Mouse (Mus musculus): ENCODE results near the gene Fcho1. TPM values are rescaled to one million over a fixed set of nuclear protein-coding genes. Genes with fewer than 3 reads are reported as not detected.

Fcho1 gene
- polyA plus RNA-seq (2012): 421 and 422 TPM in 2 replicates

DNA sequence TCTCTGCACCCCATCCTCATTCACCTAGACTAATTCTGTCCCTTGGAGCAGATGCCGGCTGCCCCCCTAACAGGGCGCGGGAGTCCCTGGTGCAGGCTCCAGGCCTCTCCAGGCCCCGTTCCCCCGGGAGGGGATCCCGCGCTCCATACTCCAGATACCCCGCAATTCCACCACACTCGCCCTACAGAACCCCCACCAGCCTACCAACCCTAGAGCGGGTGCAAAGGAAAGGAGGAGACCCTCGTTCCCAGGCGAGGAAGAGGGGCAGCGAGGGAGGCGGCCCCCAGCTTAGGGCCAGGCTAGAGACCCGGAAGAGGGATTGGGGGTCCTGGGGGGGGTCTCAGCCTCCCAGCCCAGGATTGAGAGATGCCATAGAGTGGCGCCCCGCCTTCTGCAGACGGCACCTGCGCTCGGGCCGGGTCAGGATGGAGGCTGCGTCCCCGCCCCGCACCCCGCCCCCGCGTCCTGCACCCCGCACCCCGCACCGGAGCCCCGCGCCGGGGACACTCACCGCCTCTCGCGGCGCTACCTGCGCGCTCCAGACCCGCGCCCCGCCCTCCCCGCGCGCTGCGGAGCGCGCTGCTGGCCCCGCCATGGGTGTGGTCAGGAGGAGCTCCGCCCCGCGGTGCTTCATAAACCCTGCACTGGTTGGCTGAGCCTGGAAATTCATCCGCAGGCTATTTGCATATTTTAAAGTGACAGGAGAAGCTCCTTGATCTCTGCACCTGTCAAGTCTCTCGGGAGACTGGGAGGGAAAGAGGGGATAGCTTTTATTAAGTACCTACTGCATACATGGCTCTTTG is at the start of gene Fcho1:
Gene Fcho1 (minus strand): TSS at position 595 of the 803 bp plus-strand sequence.

DNA sequence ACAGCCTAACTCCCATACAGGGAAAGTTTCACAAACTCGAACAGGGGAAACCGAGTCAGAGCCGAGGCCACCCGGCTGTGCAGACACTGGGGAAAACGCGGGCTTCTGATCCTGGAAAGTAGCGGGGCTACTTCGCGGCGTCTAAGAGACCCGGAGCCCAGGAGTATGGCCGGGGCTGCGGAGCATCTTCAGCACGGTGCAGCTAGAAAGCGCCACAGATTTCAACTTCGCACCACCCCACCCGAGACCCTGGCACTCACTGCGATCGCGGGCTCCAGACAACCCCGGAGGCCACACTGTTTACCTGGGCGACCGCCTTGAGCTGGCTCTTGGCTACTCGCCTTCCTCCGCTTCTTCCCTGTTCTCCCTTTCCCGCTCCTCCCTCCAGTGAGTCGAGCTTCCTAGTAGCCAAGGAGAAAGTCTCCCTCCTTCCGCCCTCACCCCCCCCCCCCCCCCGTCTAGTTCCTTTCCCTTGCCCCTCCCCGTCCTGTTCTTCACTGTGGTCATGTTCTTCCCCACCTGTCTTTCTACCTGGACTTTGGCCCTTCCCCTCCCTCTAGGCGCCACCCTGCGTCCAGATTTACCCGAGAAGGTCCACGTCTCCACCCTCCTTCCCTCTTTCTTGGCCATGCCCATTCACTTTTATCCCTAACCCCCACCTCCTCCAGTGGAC is 24.0 kb downstream of the Fcho1 start, which contains the start of gene B3gnt3:
Gene B3gnt3 (minus strand): TSS at position 376 of the 673 bp plus-strand sequence.

DNA sequence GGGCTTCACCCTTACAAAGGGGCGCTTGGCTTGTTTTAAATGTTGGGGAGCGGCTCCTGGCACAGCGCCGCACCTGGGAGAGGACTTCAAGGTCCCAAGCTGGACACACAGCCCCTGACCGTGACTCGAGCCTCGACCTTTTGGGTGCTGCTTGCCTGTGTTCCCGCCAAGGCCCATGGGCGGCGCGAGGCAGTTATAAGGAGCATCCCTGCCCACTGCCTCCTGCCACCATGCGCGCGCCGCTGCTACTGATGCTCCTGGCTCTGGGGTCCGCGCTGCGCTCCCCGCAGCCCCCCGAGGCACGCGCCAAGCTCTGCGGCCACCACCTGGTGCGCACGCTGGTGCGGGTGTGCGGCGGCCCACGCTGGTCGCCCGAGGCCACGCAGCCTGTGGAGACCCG is 36.5 kb downstream of the Fcho1 start, which contains the start of gene Insl3:
Gene Insl3 (plus strand): TSS at position 187 of the 400 bp plus-strand sequence.

DNA sequence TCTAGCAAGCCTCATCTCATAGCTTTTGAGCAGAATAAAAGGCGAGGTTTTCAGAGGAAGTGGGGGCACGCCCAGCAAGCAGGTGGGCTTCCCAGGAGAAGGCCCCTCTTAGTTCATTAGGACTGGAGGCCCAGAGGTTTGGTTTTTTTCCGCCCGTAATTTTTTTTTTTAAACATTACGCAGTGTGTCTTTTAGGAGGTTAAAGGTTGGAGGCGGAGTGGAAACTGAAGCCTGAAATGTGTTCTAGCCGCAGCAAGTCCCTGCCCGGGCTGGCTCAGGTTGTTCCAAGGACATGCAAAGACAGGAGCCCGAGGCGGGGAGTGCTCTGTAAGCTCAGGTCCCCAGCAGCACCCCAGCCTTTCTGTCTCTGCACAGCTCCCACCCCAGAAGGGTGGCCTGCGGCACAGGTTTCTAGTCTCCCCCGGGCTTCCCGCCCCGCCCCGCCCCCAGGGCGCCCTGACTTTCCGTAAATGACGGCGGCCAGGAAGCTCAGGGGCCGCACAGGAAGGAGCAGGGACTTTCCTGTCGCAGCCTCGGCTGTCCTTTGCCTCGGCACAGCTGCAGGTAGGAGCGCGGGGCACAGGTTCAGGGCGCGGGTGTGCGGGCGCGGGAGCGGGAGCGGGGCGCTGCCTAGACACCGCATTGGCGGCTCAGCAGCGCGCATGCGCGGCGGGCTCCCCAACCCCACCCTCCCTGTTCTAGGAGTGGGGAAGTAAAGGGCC is 49.3 kb downstream of the Fcho1 start, which contains the start of gene Jak3:
Gene Jak3 (plus strand): TSS at position 277 of the 722 bp plus-strand sequence.

DNA sequence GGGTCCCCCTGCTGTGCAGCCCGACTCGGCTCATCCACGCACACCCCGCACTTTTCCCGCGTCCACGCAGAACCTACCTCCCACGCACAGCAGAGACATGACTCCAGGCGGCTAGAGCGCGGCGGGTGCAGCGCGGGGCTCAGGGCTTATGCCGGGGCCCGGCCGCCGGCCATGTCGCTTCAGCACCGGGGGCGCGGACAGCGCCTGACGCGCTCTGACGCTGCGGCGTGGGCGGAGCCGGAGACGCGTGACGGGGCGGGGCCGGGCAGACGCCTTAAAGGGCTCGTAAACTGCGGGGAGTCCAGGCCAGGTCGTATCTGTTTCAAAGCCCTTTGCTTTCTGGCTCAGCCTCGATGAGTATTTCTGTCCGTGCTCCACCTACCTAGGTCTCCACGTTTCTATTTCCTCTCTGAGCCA is 54.0 kb downstream of the Fcho1 start, which contains the start of gene Unc13a:
Gene Unc13a (minus strand): TSS at position 209 of the 417 bp plus-strand sequence.

Other genes starting within 250 kb of the Fcho1 start
- 10.6 and 17.2 TPM in 2 replicates for gene Ano8, start 239.8 kb downstream of the Fcho1 start, polyA plus RNA-seq (2012)
- gene Gtpbp3, start 237.6 kb downstream of the Fcho1 start, polyA plus RNA-seq (2012): 34.8 and 36.4 TPM in 2 replicates
- gene Plvap, start 214.0 kb downstream of the Fcho1 start, polyA plus RNA-seq (2012): 12.9 and 16.5 TPM in 2 replicates
- not detected in 2 replicates for gene Ccdc194, start 200.0 kb downstream of the Fcho1 start, polyA plus RNA-seq (2012)
- 250 and 257 TPM in 2 replicates for gene Bst2, start 188.3 kb downstream of the Fcho1 start, polyA plus RNA-seq (2012)
- gene Mvb12a, start 182.8 kb downstream of the Fcho1 start, polyA plus RNA-seq (2012): 174 and 201 TPM in 2 replicates
- 0.32 and 0.37 TPM in 2 replicates for gene Tmem221, start 166.8 kb downstream of the Fcho1 start, polyA plus RNA-seq (2012)
- not detected in 2 replicates for gene Nxnl1, start 159.1 kb downstream of the Fcho1 start, polyA plus RNA-seq (2012)
- 12.6 and 18.3 TPM in 2 replicates for gene Slc27a1, start 156.8 kb downstream of the Fcho1 start, polyA plus RNA-seq (2012)
- gene Pgls, start 133.5 kb downstream of the Fcho1 start, polyA plus RNA-seq (2012): 408 and 426 TPM in 2 replicates
- 14.0 and 18.2 TPM in 2 replicates for gene Fam129c, start 128.1 kb downstream of the Fcho1 start, polyA plus RNA-seq (2012)
- 59.2 and 64.3 TPM in 2 replicates for gene Colgalt1, start 114.7 kb downstream of the Fcho1 start, polyA plus RNA-seq (2012)
- gene Unc13a, start 54.0 kb downstream of the Fcho1 start, polyA plus RNA-seq (2012): 0.64 and 1.7 TPM in 2 replicates
- 93.6 and 114 TPM in 2 replicates for gene Jak3, start 49.4 kb downstream of the Fcho1 start, polyA plus RNA-seq (2012)
- gene Insl3, start 36.5 kb downstream of the Fcho1 start, polyA plus RNA-seq (2012): 49.6 and 68.7 TPM in 2 replicates
- 0.76 and 1.4 TPM in 2 replicates for gene B3gnt3, start 23.9 kb downstream of the Fcho1 start, polyA plus RNA-seq (2012)
- gene Zfp709, start 156.3 kb upstream of the Fcho1 start, polyA plus RNA-seq (2012): 0.29 and 0.89 TPM in 2 replicates
- gene Zfp882, start 182.9 kb upstream of the Fcho1 start, polyA plus RNA-seq (2012): 0.11 and 0.16 TPM in 2 replicates
- 0.65 and 1.5 TPM in 2 replicates for gene Zfp617, start 182.9 kb upstream of the Fcho1 start, polyA plus RNA-seq (2012)
- gene Zfp961, start 225.3 kb upstream of the Fcho1 start, polyA plus RNA-seq (2012): 0.40 and 0.98 TPM in 2 replicates

Data from megakaryocyte-erythroid progenitor cell, adult 5 weeks (primary cell).